Mouse (Mus musculus) liver, embryonic 14.5 days (tissue): ENCODE data around the gene Morn5.

Experiments
- CTCF ChIP-seq: IDR thresholded peaks from 2 replicates; pipeline ENCODE4 v1.5.1; 2016; ENCODE audit warnings: antibody characterized with exemption, low read depth, control low read depth
- EP300 ChIP-seq: IDR thresholded peaks from 2 replicates; pipeline ENCODE4 v1.6.1; 2016; ENCODE audit warnings: antibody characterized with exemption, low read depth

DNA sequence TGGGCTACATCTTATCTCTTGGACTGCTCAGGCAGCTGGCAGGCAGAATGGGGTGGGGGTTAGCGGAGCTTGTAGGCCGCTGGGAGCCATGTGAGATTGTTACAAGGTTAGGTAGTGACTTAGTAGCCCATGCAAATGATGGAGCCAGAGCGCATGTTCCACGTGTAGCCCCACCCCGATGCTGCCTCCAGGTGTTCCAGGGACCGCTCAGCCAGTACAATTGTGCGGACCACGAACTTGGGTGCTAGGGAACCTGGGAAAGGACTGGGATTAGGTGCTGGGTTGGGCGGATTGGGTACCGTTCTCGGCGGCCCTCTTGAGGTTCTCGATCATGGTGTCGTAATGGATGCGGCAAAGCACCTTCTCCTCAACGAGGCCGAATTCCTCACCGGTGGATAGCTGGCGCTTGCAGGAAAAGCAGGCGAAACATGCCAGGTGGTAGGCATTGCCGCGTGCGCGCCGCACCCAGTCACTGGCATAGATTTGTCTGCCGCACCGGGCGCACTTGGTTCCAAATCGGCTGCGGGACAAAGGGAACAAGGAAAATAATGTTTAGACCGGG lies 44.7 kb downstream of the Morn5 start:
- TF ChIP-seq CTCF (no peak), EP300 (no peak)
